Mouse (Mus musculus): Measurements from ENCODE around the gene Axin1.
"Not testable (repeated sequence)": the region's sequence is repeated elsewhere in the genome, so short reads cannot be mapped to it uniquely, and the experiment has no call there.

Gene Axin1

DNA sequence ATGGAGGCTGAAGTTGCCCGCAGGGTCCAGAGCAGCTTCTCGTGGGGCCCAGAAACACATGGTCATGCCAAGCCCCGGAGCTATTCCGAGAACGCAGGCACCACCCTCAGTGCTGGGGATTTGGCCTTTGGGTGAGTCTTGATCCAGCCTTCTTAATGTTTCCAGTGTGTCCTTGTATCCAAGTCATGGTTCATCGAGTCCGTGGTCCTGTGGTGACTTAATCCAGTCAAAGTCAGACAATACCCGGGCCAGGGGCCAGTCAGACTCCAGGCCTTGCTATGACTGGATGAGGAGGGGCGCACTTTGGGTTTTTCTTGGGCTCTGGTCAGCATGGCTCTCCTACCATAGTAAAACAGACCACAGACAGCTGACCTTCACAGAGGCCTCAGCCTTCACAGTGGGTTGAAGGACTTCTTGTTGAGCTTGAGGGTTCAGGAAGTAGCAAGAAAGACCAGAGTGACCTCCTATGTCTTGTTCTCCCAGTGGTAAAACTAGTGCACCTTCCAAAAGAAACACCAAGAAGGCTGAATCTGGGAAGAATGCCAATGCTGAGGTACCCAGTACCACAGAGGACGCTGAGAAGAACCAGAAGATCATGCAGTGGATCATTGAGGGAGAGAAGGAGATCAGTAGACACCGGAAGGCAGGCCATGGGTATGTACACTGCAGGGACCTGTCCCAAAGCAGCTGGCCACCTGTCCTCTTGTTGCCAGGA is 49.8 kb downstream of the Axin1 start:
- in situ Hi-C loops (cut with MboI, MseI) = no loop called here

DNA sequence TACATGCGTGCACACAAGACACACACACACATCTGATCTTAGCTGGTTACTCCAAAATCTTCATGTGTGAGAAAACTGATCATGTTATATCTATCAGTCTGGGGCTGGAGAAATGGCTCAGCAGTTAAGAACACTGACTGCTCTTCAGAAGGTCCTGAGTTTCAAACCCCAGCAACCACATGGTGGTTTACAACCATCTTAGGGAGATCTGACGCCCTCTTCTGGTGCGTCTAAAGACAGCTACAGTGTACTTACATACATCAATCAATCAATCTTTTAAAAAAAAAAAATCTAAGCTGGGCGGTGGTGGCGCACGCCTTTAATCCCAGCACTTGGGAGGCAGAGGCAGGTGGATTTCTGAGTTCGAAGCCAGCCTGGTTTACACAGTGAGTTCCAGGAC is 53.0 kb downstream of the Axin1 start:
- in situ Hi-C loops (cut with MboI, MseI) = not testable (repeated sequence)

DNA sequence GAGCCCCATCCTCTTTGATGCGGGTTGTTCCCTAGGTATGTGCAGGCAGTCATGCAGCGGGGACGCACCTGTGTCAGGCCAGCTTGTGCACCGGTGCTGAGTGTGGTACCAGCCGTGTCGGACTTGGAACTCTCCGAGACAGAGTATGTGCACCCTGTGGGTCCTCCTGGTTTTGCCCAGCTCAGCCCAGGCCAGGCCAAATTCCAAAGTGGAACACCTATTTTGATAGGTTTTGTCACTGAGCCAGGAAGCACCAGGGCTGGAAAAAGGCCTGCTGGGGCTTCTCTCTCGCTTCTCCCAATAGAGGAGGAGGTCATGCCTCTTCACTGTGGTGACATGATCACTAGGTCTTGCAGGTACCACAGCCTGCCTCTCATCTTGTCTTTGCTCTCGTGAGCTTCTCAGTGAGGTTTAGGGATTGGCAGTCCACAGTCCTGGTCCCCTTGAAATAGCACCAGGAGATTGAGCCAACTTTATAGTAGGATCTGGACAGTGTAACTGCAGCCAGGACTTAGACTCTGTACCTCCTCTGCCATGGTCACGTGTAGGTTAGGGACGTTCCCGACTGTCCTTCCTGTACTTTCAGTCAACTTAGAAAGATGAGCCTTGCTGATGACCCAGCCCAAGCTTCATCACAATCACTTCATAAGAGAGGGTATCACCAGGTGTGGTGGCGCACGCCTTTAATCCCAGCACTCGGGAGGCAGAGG is 54.1 kb downstream of the Axin1 start:
- in situ Hi-C loops (cut with MboI, MseI) = no loop called here

DNA sequence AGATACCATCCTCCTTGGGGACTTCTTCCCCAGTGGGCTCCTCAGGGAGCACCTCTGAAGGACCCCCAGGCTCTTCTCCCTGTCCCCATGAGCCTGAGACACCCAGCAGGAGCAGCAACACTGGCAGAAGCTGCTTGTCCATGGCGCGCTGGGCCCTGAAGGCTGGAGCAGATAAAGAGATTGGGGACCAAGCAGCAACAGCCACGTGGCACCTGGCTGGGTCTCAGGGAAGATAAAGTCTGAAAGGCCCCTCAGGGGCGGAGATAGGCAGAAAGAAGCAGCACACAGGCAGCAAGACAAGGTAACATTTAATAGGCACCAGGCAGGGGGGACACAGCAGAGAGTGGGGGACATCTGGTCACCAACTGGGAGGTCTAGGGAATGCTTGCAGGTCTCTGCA is 60.4 kb downstream of the Axin1 start, which contains the start of gene Pdia2:
Pdia2 (minus strand) TSS at position 196 of the 400 bp plus-strand sequence.
- in situ Hi-C loops (cut with MboI, MseI) = no loop called here

DNA sequence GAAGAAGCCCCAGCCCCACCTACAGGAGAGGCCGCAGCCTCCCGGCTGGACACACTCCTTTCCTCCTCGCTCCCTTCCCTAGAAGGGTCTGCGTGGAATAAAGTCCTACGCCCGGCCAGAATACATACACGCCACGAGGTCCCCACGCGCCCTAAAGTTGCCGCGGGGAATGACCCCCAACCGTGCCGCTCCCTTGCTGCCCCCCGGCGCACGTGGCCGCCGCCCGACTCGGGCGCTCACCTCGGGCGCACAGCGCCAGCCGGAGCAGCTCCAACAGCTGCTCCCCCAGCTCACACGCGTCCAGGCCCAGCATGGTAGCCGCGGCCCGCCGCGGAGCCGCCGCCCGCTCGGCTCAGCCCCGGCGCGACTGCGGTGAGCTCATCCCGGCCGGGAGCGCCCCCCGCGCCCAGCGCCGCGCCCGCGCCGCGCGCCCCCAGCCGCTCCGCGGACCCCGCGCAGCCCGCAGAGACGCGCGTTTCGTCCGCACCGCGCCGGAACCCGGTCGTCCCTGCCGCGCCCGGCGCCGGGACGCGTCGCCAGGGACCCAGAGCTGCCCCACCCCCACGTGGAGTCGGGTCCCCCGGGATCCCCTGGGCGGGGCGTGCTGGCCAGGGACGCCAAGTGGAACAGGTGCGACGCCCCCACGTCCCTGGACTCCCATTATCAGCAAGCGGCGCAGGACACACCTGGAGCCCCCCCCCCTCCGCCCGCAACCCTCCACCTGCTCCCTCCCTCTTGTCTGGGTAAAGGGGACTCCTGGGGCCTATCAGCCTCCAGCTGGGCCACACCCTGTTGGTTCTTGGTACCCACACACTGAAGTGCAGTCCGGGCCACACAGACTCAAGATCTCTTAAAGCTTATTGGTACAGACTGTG is 62.6 kb downstream of the Axin1 start:
- in situ Hi-C loops (cut with MboI, MseI) = no loop called here

DNA sequence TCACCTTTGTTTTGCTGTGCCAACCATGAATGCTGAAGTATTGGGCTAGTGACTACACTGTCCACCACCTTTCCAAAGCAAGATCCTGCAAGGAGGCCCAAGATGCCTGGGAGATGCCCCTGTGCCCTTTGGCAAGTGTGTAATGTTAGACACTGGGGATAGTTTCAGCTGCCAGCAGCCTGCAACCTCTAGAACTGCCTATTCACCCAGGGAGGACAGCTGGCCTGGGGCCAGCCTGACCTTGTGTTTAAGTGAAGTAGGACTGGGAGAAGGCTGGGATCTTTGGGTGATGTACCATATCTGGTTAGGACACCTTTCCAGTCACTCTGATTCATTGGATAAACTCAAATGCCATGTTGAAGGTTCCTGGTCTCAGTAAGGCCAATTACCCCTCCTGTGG is 63.5 kb downstream of the Axin1 start:
- in situ Hi-C loops (cut with MboI, MseI) = no loop called here

DNA sequence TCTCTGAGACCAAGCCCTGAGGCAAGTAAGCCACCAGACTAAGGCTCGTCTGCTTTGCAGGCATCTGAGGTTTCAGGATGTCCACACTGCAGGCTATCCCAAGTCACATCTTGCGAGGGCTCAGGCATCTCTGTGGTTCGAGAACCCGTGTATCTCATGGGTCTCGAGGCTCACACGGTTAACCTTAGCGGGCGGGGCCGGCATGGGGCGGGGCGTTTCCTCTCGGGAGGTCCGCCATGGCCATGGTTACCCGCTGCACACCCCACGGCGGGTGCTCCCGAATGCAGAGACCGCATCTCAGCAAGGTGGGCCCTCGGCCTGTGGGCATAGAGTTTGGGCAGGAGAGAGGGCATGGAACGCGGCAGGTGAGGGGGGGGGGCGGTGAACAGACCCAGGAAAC is 64.2 kb downstream of the Axin1 start, which contains the start of gene Rgs11:
Rgs11 (plus strand) TSS at position 215 of the 400 bp plus-strand sequence.
- in situ Hi-C loops (cut with MboI, MseI) = no loop called here

DNA sequence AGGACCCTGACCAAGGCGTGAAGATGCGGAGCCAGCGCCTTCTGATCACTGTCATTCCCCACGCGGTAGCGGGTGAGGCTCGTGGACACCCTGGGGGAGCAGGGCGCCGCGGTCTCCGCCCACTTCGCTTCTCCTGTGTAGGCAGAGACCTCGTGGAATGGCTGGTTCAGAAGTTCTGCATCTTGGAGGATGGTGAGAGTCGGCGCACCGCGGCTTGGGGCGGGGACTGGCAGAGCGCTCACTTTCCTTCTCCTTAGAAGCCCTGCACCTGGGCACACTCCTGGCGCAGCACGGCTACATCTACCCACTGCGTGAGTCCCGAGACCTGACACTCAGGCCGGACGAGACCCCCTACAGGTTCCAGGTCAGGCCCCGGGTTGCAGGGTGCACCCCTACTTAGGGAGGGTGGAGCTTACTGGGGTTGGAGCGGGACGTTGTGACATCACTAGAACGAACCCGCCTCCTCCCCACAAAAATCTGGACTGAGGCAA is 64.9 kb downstream of the Axin1 start:
- in situ Hi-C loops (cut with MboI, MseI) = no loop called here

DNA sequence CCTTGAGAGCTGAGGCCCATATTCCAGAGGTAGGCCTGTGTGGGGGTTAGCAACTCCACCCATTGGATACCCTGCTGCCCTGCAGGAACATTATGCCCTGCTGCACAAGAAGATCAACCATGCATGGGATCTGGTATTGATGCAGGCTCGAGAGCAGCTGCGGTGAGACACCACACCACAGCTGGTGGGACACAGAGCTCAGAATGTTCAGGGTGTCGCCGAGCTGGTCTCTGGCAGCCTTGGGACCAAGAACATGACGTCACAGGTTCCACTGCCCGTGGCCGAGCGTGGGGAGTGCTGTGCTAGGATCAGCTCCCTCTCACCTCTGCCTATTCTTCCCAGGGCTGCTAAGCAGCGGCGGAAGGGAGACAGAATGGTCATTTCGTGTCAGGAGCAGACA is 66.3 kb downstream of the Axin1 start:
- in situ Hi-C loops (cut with MboI, MseI) = no loop called here

DNA sequence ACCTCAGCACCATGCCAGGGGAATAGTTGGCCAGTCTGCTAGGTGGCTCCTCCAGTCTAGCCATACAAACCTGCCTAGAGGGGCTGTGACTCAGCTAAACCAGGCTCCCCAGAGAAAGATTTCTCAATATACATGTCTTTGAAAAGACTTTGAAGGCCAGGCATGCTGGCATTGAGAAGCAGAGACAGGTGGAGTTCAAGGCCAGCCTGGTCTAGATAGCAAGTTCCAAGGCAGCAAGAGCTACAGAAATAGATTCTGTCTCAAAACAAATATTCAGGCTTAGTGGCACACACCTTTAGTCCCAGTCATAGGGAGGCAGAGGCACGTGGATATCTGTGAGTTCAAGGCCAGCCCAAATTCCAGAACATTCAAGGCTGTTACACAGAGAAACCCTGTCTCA is 67.9 kb downstream of the Axin1 start:
- in situ Hi-C loops (cut with MboI, MseI) = no loop called here

DNA sequence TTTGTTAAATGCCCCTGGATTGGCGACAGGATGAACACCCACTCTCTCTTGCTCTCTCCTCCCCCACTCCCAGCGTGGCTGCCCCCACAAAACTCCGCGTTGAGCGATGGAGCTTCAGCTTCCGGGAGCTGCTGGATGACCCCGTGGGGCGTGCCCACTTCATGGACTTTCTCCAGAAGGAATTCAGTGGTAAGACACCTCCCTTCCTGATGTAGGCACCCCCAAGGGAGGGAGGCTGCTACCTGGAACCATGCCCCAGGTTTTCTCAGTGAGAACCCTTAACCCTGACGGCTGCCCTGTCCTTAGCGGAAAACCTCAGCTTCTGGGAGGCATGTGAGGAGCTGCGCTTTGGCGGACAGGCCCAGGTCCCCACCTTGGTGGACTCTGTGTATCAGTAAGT is 69.2 kb downstream of the Axin1 start, which contains the start of gene Arhgdig:
Arhgdig (minus strand) TSS at position 101 of the 400 bp plus-strand sequence.
- in situ Hi-C loops (cut with MboI, MseI) = no loop called here

DNA sequence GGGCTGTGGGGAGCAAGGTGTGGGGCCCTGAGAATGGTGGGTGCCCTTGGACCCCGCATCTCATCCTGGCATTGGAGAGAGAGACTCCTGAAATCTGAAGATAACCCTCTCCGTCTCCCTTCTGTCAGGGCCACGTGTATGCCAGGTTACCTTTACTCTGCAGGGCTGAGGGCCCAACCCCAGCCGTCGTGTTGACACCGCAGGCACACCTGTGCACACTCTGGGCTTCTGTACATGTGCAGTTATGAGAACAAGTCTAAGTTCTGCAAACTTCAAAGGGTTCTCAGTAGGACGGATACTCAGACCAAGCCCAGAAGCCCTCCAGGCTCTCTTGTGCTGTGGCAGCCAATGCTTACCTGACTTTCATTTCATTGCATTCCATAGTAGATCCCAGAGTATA is 73.8 kb downstream of the Axin1 start:
- in situ Hi-C loops (cut with MboI, MseI) = no loop called here

DNA sequence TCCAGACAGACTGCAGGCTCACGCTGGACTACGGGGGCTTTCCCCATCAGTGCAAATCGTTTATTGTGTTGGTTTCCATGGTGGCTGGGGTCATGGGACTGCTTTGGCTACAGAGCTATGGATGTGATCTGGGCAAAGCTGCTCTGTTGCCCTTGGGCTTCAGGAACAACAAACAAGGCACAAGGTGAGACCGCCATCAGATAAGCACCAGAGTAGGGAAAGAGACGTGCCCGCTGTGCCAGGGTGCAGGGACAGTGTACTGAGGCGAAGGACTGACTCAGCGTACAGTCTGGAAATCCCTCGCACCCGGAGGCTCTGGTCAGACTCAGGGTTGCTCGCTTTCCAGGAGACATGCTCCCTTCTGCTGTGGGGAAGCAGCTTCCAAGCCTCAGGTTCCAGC is 74.2 kb downstream of the Axin1 start:
- in situ Hi-C loops (cut with MboI, MseI) = no loop called here

DNA sequence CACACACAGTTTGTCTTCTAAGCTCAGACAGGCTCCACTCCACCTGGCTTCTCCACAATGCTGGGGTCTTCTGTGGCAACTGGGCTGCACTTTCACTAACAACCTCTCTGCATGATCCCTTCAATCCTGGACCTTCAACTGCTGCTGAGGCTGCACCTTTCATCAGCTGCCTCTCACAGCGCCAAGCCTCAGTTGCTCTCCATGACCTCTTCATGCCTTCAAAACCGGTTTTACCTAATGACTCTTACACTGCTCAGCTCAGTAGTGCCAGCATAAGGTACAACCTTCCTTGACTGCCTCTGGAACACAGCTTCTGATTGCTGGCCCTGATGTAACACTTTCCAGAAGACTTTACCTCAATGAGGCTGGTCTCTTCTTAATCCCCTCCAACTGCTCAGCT is 83.0 kb downstream of the Axin1 start:
- in situ Hi-C loops (cut with MboI, MseI) = no loop called here

DNA sequence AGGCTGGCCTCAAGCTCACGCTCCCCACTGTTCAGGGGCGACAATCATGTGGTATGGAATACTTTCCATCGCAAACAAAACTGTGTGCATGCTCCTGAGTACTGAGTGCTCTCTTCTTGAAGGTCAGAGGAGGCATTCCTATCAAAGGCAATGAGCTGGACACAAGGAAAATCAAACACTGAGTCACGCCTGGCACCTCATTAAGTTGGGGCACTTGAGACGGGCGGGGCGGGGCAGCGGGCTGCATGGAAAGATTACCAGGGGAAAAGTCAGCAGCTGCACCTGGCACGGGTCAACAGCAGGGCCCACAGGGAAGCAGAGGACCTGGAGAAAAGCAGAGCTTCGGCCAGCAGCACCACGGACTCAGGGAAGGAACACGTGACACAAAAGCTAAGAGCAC is 86.7 kb downstream of the Axin1 start:
- in situ Hi-C loops (cut with MboI, MseI) = no loop called here

DNA sequence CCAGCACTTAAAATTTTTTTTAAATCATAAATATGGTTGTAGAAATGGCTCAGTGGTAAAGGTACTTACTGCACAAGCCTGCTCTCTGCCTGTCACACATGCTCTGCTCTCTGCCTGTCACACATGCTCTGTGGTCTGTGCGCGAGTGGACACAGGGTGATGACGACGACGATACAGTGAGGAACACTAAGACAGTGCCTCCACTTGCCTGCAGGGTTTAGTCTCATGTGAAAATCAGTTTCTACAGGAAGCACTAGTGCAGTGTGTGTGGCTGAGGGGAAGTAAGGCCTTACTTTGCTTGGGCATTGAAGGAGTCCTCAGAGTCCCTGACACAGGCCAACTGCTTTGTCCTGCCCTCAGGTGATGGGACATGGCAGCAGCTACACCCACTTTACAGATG is 91.3 kb downstream of the Axin1 start:
- in situ Hi-C loops (cut with MboI, MseI) = no loop called here

DNA sequence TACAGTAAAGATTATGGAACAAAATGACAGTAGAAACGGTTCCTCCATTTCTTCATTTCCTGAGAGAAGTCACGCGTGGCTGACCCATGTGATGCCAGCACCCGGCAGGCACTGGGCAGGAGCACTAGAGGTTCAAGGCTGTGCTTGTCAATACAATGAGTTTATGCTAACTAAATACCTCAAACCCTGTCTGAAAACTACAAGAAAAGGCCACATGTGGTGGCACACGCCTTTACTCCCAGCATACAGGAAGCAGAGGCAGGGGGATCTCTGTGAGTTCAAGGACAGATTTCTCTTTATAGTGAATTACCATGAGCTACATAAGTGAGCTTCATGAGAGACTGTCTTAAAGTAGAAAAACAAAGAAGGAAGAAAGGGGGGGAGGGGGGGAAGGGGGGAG is 92.7 kb downstream of the Axin1 start:
- in situ Hi-C loops (cut with MboI, MseI) = no loop called here

DNA sequence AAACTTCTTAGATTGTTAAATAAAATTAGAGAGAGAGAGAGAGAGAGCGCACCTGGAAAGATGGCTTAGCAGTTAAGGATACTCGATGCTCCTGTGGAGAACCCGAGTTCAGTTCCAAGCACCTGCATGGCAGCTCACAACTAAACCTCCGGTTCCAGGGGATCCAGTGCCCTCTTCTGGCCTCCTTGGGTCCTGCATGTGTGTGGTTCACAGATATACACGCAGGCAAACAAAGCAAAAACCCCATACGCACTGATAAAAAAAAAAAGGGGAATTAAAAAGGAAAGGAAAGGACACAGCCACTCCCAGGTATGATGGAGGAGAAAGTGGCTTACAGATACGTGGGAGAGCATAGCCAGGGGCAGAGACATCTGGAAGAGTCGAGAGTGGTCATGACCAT is 94.4 kb downstream of the Axin1 start:
- in situ Hi-C loops (cut with MboI, MseI) = no loop called here

DNA sequence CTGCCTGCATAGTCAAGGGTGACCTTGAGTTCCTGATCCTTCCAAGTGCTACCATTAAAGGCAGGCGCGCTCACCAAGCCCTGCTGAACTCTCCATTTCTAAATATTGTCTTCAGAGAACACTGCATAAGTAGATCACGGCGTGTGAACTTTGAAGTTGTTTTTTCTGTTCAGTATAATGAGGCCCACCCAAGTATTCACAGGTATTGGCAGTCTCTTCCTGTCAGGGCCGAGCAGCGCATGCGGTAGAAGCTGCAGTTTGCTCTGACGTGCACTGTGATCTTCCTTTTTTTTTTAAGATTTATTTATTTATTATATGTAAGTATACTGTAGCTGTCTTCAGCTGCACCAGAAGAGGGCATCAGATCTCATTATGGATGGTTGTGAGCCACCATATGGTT is 95.9 kb downstream of the Axin1 start:
- in situ Hi-C loops (cut with MboI, MseI) = no loop called here

DNA sequence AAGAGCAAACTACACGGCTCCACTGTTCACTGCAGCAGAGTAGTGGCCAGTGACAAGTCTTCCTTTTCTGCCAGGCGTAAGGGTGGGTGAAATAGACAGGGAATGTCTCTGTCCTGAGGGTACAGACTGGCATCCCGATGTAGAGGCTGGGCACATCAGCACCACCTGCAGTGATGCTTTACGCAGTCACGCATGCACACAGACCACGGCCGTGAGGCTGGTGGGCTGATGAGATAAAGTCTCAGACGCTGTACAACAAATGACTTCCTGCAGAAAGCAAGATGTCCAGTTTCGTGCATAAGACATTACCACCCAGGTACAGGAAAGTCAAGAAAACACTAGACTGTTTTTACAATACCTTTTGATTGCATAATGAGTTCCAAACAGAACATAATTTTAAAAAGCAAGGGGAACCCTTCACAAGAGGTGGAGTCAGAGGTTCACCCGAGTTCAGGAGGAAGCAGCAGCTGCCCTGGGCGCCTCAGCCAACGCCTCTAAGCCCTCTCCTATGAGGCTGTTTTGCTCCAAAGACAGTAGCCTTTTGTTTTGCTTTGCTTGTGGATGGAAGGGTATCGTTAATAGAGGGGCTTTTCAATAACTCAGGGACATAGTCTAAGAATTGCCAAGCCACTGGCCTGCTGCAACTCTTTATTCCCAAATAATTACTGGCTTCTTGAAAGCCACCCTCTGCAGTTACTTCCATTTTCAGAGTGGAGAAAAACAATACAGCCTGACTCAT is 96.8 kb downstream of the Axin1 start:
- in situ Hi-C loops (cut with MboI, MseI) = no loop called here

DNA sequence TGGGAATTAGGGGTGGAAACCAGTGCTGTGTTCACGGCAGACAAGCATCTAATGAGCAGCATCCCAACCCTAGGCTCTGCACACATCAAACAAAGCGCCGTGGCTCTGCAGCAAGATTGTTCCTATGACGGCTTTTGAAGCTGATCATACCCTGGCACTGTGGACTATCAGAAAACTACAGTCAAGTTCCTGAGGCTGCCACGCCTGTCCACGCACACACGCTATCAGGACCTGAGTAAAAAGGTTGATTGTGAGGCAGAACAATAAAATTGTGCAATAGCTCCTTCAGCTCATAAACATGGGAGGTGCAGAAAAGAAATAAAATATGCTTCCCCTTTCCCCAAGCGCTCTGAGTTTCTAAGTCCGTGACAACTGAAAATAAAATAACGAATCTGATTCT is 99.2 kb downstream of the Axin1 start:
- in situ Hi-C loops (cut with MboI, MseI) = no loop called here
